Mouse (Mus musculus): ENCODE results near the gene Ice2. TPM values are rescaled to one million over a fixed set of nuclear protein-coding genes. Genes with fewer than 3 reads are reported as not detected.

Ice2 gene
- 18.5 and 19.8 TPM in 2 replicates for polyA plus RNA-seq (2014; fragmentation: Nextera tagmentation; extraction: Ambion mirVana)

DNA sequence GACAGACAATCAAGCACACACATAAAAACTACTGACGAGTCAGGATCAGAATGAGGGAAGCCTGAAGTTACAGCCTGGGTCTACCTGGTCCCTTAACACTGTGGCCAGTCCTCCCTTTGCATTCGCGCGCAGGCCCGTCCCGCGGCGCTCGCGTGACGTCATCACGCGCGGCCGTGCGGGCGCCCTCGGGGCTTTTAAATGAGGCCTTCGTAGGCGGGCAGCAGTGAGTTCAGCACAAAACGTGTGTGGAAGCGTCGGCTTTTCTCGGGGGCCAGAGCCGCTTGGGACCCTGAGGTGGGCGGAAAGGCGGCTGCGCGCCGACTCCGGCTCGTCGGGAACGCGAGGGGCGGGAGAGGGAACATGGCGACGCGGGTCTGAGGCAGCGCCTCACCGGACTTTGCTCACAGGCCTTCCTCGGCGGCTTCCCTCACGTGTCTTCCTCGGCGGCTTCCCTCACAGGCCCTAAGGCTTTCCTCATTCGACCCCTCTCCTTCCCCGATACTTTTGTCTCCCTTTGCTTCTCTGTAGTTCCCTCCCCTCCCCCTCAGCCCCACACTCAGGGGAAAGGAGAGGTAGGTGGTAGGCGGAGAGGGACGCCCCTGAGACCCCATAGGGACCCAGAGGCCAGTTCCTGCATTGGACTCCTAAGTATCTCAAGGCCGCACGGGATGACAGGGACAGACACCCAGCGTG is at the start of gene Ice2:
Ice2 (plus strand) TSS at position 147 of the 693 bp plus-strand sequence.
- Histone ChIP-seq H3K4me1 (ENCODE audit: control insufficient read depth, insufficient read depth, low read length) (peaks cover 4% of the 10 kb centered on the region; the same call in 1 of the 2 replicates), H3K4me3 (ENCODE audit: low read depth, low read length) (peak within 1 kb of the TSS; percentile 53), H3K27me3 (ENCODE audit: control insufficient read depth, insufficient read depth, low read length) (no peaks in the 10 kb centered on the region), H3K9me3 (ENCODE audit: control insufficient read depth, low read length) (no peaks in the 10 kb centered on the region), H3K4me2 (ENCODE audit: low read depth) (peak within 1 kb of the TSS; percentile 76), H3K27ac (ENCODE audit: low read depth, low read length) (peak within 1 kb of the TSS; percentile 87), H3K36me3 (ENCODE audit: control insufficient read depth, insufficient read depth, low read length) (no peaks in the 10 kb centered on the region), H3K9ac (ENCODE audit: low read length) (peak within 1 kb of the TSS; percentile 89)
- DNase-seq (ENCODE audit: low spot score) (peak; percentile 89), ATAC-seq (ENCODE audit: insufficient read depth, low FRiP score, low TSS enrichment) (peak; percentile 91)
- WGBS, result under 1% methylated on average over 52 of the region's 53 CpGs

DNA sequence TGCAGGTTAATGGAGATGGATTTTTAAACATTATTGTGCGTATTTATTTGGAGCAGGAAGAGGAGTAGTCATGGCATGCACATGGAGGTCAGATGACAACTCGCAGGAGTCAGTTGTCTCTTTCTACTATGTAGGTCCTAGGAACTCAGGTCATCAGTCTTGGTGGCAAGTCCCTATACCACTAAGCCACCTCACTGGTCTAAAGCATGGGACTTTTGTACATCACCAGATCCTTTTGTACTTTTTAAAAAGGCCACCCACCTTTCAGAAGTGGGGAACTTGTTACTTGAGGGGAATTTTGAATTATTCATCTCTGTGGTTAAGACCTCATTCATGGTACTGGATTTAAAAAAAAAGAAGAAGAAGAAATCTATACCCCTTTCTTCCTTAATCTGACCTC is 48.2 kb upstream of the Ice2 start:
- Histone ChIP-seq H3K4me3 (ENCODE audit: low read depth, low read length) (no peak overlapping the region), H3K27me3 (ENCODE audit: control insufficient read depth, insufficient read depth, low read length) (no peaks in the 10 kb centered on the region), H3K36me3 (ENCODE audit: control insufficient read depth, insufficient read depth, low read length) (no peaks in the 10 kb centered on the region), H3K4me1 (ENCODE audit: control insufficient read depth, insufficient read depth, low read length) (no peaks in the 10 kb centered on the region), H3K9ac (ENCODE audit: low read length) (no peak overlapping the region), H3K9me3 (ENCODE audit: control insufficient read depth, low read length) (no peaks in the 10 kb centered on the region), H3K4me2 (ENCODE audit: low read depth) (no peak overlapping the region), H3K27ac (ENCODE audit: low read depth, low read length) (no peak overlapping the region)
- WGBS, result 82% methylated on average over 2 of the region's 2 CpGs
- DNase-seq (ENCODE audit: low spot score) (no peak), ATAC-seq (ENCODE audit: insufficient read depth, low FRiP score, low TSS enrichment) (no peak)

DNA sequence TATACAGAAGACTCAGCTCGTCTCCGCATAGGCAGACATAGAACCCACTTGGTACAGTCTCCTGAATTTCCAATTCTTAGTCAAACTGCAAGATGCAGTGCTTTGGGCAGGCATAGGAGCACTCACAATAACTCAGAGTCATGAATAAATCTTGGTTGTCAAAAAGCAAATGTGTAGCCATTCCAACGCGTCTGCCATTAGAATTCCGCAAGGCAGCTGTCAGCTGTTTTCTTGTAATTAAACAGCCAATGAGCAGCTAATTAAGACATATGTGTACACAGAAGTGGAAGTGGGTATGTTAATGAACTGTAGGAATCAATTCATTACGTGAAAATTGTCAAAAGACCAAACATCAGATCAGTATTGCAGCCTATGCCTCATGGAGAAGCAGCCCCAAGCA is 43.5 kb upstream of the Ice2 start:
- DNase-seq (ENCODE audit: low spot score), result no peak
- no peak overlapping the region for H3K4me2 ChIP-seq (ENCODE audit: low read depth)
- H3K9me3 ChIP-seq (ENCODE audit: control insufficient read depth, low read length), result no peaks in the 10 kb centered on the region
- no peak overlapping the region for H3K27ac ChIP-seq (ENCODE audit: low read depth, low read length)
- H3K36me3 ChIP-seq (ENCODE audit: control insufficient read depth, insufficient read depth, low read length), result no peaks in the 10 kb centered on the region
- H3K4me3 ChIP-seq (ENCODE audit: low read depth, low read length), result no peak overlapping the region
- no peak for ATAC-seq (ENCODE audit: insufficient read depth, low FRiP score, low TSS enrichment)
- H3K27me3 ChIP-seq (ENCODE audit: control insufficient read depth, insufficient read depth, low read length), result no peaks in the 10 kb centered on the region
- no peak overlapping the region for H3K9ac ChIP-seq (ENCODE audit: low read length)
- 89% methylated on average over 6 of the region's 6 CpGs for WGBS
- H3K4me1 ChIP-seq (ENCODE audit: control insufficient read depth, insufficient read depth, low read length), result no peaks in the 10 kb centered on the region

DNA sequence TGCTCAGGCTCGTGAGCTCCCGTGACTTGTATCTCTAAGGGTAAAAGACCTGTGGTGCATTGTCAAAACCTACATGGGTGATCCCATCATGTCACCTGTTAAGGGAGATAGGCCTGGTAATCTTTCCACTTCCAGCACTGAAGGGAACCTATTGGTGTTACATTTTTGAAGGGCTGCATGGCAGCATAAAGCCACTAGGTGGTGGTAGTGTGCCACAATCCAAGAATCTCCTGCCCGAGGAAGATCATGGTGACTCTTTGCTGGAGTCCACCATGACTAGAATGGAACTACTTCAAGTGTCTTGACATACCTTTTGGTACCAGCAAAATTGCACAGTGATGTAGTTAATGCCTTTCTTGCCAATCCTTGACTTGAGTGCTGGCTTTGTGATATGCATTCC is 39.9 kb upstream of the Ice2 start:
- 31% methylated on average over 3 of the region's 3 CpGs for WGBS
- DNase-seq (ENCODE audit: low spot score), result peak; percentile 69
- Histone ChIP-seq H3K4me1 (ENCODE audit: control insufficient read depth, insufficient read depth, low read length) (no peaks in the 10 kb centered on the region), H3K27me3 (ENCODE audit: control insufficient read depth, insufficient read depth, low read length) (no peaks in the 10 kb centered on the region), H3K27ac (ENCODE audit: low read depth, low read length) (no peak overlapping the region), H3K9me3 (ENCODE audit: control insufficient read depth, low read length) (no peaks in the 10 kb centered on the region), H3K4me2 (ENCODE audit: low read depth) (no peak overlapping the region), H3K36me3 (ENCODE audit: control insufficient read depth, insufficient read depth, low read length) (no peaks in the 10 kb centered on the region), H3K4me3 (ENCODE audit: low read depth, low read length) (no peak overlapping the region), H3K9ac (ENCODE audit: low read length) (no peak overlapping the region)
- no peak for ATAC-seq (ENCODE audit: insufficient read depth, low FRiP score, low TSS enrichment)

DNA sequence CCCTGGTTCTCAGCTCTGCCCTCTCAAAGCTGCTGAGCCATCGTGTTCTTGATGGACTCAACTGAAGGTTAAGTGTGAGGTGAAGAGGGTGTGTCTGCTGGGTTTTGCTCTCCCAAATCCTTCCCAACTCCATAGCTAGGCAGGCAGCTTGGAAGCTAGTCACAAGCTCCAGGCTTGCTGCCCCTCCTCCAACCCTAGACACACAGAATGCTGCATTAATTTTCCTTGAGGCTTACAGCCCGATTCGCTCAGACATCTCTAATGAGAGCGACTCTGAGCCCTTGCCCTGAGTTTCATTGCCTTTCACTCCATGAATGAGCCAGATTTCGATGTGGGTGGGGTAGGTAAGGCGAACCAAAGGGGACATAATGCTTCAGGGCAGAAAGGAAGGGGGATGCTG is 38.9 kb upstream of the Ice2 start:
- no peak overlapping the region for H3K4me3 ChIP-seq (ENCODE audit: low read depth, low read length)
- H3K9ac ChIP-seq (ENCODE audit: low read length), result no peak overlapping the region
- no peak overlapping the region for H3K4me2 ChIP-seq (ENCODE audit: low read depth)
- WGBS, result 77% methylated on average over 6 of the region's 6 CpGs
- H3K4me1 ChIP-seq (ENCODE audit: control insufficient read depth, insufficient read depth, low read length), result no peaks in the 10 kb centered on the region
- H3K27me3 ChIP-seq (ENCODE audit: control insufficient read depth, insufficient read depth, low read length), result no peaks in the 10 kb centered on the region
- H3K27ac ChIP-seq (ENCODE audit: low read depth, low read length), result no peak overlapping the region
- H3K9me3 ChIP-seq (ENCODE audit: control insufficient read depth, low read length), result no peaks in the 10 kb centered on the region
- no peaks in the 10 kb centered on the region for H3K36me3 ChIP-seq (ENCODE audit: control insufficient read depth, insufficient read depth, low read length)
- DNase-seq (ENCODE audit: low spot score) (no peak), ATAC-seq (ENCODE audit: insufficient read depth, low FRiP score, low TSS enrichment) (no peak)

DNA sequence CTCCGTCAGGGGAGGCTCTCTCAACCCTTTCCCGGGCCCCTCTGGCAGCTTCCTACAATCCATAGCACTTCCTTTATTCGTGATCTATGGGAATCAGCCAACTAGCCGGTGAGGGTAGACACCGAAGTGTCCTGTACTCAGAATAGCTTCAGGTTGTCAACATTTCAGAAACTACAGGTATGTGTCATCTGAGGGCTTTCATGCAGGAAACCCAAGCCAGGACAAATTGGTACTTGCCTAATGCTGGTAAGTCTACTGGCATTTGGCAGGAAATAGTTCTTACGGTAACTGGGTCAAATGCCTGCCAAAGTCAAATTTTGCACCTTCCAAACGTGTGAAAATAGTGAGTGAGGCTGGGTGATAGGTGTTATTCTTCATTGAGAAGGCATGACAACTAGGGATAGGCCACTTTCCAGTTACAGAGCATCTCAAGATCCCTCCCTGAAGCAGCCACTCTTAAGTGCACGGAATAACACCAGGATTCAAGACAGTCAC is 35.7 kb upstream of the Ice2 start:
- Histone ChIP-seq H3K9ac (ENCODE audit: low read length) (no peak overlapping the region), H3K9me3 (ENCODE audit: control insufficient read depth, low read length) (no peaks in the 10 kb centered on the region), H3K4me1 (ENCODE audit: control insufficient read depth, insufficient read depth, low read length) (no peaks in the 10 kb centered on the region), H3K27ac (ENCODE audit: low read depth, low read length) (no peak overlapping the region), H3K36me3 (ENCODE audit: control insufficient read depth, insufficient read depth, low read length) (no peaks in the 10 kb centered on the region), H3K27me3 (ENCODE audit: control insufficient read depth, insufficient read depth, low read length) (no peaks in the 10 kb centered on the region), H3K4me3 (ENCODE audit: low read depth, low read length) (no peak overlapping the region), H3K4me2 (ENCODE audit: low read depth) (no peak overlapping the region)
- WGBS, result 86% methylated on average over 8 of the region's 8 CpGs
- ATAC-seq (ENCODE audit: insufficient read depth, low FRiP score, low TSS enrichment), result no peak
- no peak for DNase-seq (ENCODE audit: low spot score)

DNA sequence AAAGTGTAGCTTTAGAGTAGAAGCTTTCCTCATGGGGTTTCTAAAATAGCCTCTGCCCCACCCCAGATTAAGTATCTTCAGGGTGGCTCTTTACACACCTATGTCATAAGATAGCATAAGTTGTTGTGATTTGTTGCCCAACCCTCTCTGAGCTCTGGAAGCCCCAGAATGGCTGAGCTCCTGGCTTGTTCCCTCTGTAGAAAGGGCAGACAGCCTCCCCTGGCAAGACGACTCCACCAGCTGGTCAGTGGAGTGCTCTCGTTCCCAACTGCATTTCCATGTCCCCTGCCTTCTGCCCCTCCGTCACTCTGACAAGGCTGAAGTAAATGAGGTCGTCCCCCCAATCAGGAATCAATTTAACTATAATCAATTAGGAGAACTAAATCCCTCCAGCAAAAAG is 34.9 kb upstream of the Ice2 start:
- DNase-seq (ENCODE audit: low spot score) (no peak), ATAC-seq (ENCODE audit: insufficient read depth, low FRiP score, low TSS enrichment) (no peak)
- H3K4me3 ChIP-seq (ENCODE audit: low read depth, low read length), result no peak overlapping the region
- no peak overlapping the region for H3K9ac ChIP-seq (ENCODE audit: low read length)
- no peaks in the 10 kb centered on the region for H3K9me3 ChIP-seq (ENCODE audit: control insufficient read depth, low read length)
- no peaks in the 10 kb centered on the region for H3K4me1 ChIP-seq (ENCODE audit: control insufficient read depth, insufficient read depth, low read length)
- 50% methylated on average over 4 of the region's 4 CpGs for WGBS
- no peak overlapping the region for H3K4me2 ChIP-seq (ENCODE audit: low read depth)
- H3K36me3 ChIP-seq (ENCODE audit: control insufficient read depth, insufficient read depth, low read length), result no peaks in the 10 kb centered on the region
- no peaks in the 10 kb centered on the region for H3K27me3 ChIP-seq (ENCODE audit: control insufficient read depth, insufficient read depth, low read length)
- H3K27ac ChIP-seq (ENCODE audit: low read depth, low read length), result no peak overlapping the region

DNA sequence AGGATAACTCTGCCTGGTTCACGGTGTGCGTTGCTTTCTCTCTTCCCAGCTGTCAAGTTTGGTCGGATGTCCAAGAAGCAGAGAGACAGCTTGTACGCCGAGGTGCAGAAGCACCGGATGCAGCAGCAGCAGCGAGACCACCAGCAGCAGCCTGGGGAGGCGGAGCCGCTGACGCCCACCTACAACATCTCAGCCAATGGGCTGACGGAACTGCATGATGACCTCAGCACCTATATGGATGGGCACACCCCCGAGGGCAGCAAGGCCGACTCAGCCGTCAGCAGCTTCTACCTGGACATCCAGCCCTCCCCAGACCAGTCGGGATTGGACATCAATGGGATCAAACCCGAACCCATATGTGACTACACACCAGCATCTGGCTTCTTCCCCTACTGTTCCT is 33.6 kb upstream of the Ice2 start:
- no peak overlapping the region for H3K4me2 ChIP-seq (ENCODE audit: low read depth)
- WGBS, result 67% methylated on average over 16 of the region's 16 CpGs
- no peak for DNase-seq (ENCODE audit: low spot score)

DNA sequence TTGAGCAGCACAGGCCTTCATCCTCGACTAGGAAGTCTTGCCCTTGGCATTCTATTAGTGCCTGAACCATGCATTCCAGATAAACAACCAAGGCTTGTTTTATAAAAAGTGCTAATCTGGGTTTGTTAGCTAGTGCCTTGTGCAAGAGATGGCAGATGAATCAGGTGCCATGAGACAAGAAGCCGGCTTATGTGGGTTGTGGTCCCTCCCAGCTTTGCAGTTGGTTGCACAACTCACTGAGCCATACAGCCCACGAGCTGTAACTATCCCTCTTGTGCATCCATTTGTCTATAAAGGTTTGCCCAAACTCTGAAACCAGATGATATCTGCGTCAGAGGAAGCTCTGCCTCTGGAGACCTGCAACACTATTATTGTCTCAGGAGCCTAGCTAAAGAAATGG is 30.7 kb upstream of the Ice2 start:
- Histone ChIP-seq H3K36me3 (ENCODE audit: control insufficient read depth, insufficient read depth, low read length) (no peaks in the 10 kb centered on the region), H3K4me2 (ENCODE audit: low read depth) (no peak overlapping the region), H3K27ac (ENCODE audit: low read depth, low read length) (no peak overlapping the region), H3K4me3 (ENCODE audit: low read depth, low read length) (no peak overlapping the region), H3K4me1 (ENCODE audit: control insufficient read depth, insufficient read depth, low read length) (no peaks in the 10 kb centered on the region), H3K27me3 (ENCODE audit: control insufficient read depth, insufficient read depth, low read length) (no peaks in the 10 kb centered on the region), H3K9me3 (ENCODE audit: control insufficient read depth, low read length) (no peaks in the 10 kb centered on the region), H3K9ac (ENCODE audit: low read length) (no peak overlapping the region)
- DNase-seq (ENCODE audit: low spot score), result no peak
- WGBS, result 85% methylated on average over 4 of the region's 4 CpGs
- ATAC-seq (ENCODE audit: insufficient read depth, low FRiP score, low TSS enrichment), result no peak

More for the DNA sequence above, 33.6 kb upstream of the Ice2 start:
- Histone ChIP-seq H3K27me3 (ENCODE audit: control insufficient read depth, insufficient read depth, low read length) (no peaks in the 10 kb centered on the region), H3K36me3 (ENCODE audit: control insufficient read depth, insufficient read depth, low read length) (no peaks in the 10 kb centered on the region), H3K9me3 (ENCODE audit: control insufficient read depth, low read length) (no peaks in the 10 kb centered on the region), H3K4me1 (ENCODE audit: control insufficient read depth, insufficient read depth, low read length) (no peaks in the 10 kb centered on the region), H3K9ac (ENCODE audit: low read length) (no peak overlapping the region), H3K4me3 (ENCODE audit: low read depth, low read length) (no peak overlapping the region), H3K27ac (ENCODE audit: low read depth, low read length) (no peak overlapping the region)
- no peak for ATAC-seq (ENCODE audit: insufficient read depth, low FRiP score, low TSS enrichment)
